Mouse (Mus musculus) midbrain, embryonic 11.5 days (tissue): ENCODE data around the gene Phlpp1. TPM values are rescaled to one million over a fixed set of nuclear protein-coding genes. Genes with fewer than 3 reads are reported as not detected.

Experiments used
- ATAC-seq: fragments of 200-750 bp; cut with Nextera tagmentation; 2 replicates; pipeline ENCODE4 v1.8.0; 2017; ENCODE audit warnings: moderate TSS enrichment, moderate library complexity; ENCODE audit not compliant: low FRiP score
- DNase-seq: peaks from one replicate; pipeline ENCODE4 v3.0.0; 2015; ENCODE audit warnings: low spot score; ENCODE audit errors: missing footprints
- H3K27ac ChIP-seq: fragments of 300-500 bp; sonication (generic); 2 replicates; pipeline ENCODE4 v1.5.1; 2014; ENCODE audit warnings: low read depth, low read length
- H3K27me3 ChIP-seq: fragments of 300-500 bp; sonication (generic); 2 replicates; pipeline ENCODE4 v1.6.1; 2014; ENCODE audit warnings: mild to moderate bottlenecking, low read length, moderate library complexity, mixed read lengths; ENCODE audit not compliant: control insufficient read depth, insufficient read depth
- H3K36me3 ChIP-seq: fragments of 300-500 bp; sonication (generic); 2 replicates; pipeline ENCODE4 v1.6.1; 2014; ENCODE audit warnings: mild to moderate bottlenecking, low read length, moderate library complexity, mixed read lengths; ENCODE audit not compliant: control insufficient read depth, insufficient read depth
- H3K4me1 ChIP-seq: fragments of 300-500 bp; sonication (generic); 2 replicates; pipeline ENCODE4 v1.6.1; 2014; ENCODE audit warnings: low read length; ENCODE audit not compliant: control insufficient read depth, insufficient read depth
- H3K4me2 ChIP-seq: fragments of 300-500 bp; sonication (generic); 2 replicates; pipeline ENCODE4 v1.6.1; 2014; ENCODE audit warnings: mild to moderate bottlenecking, moderate library complexity
- H3K4me3 ChIP-seq: fragments of 300-500 bp; sonication (generic); 2 replicates; pipeline ENCODE4 v1.5.1; 2014; ENCODE audit warnings: low read depth, low read length
- H3K9ac ChIP-seq: fragments of 300-500 bp; sonication (generic); 2 replicates; pipeline ENCODE4 v1.6.1; 2014; ENCODE audit warnings: low read length
- H3K9me3 ChIP-seq: fragments of 300-500 bp; sonication (generic); 2 replicates; pipeline ENCODE4 v1.6.1; 2016; ENCODE audit warnings: low read length; ENCODE audit not compliant: control insufficient read depth
- WGBS: fragments of 180-500 bp; shearing (Covaris S2); extraction: QIAGEN DNeasy Blood & Tissue Kit; methylation state at CpG from one replicate; pipeline ENCODE4 v1.1.7; 2014; 5-methylcytosine and 5-hydroxymethylcytosine counted together
- polyA plus RNA-seq: library from polyadenylated mRNA; unstranded; fragments of >200 nt; fragmentation: Nextera tagmentation; extraction: Ambion mirVana; gene quantifications from 2 replicates; pipeline ENCODE4 v1.2.1, GENCODE M21; 2014

Phlpp1 gene
- polyA plus RNA-seq, 1 experiment from 2014 or later: 6.8 TPM

- H3K9me3 ChIP-seq: no peaks in the 10 kb centered on the region
- no peak overlapping the region for H3K9ac ChIP-seq
- no peak overlapping the region for H3K4me3 ChIP-seq
- no peaks in the 10 kb centered on the region for H3K4me1 ChIP-seq
- no peaks in the 10 kb centered on the region for H3K36me3 ChIP-seq
- no peak overlapping the region for H3K4me2 ChIP-seq
- no peaks in the 10 kb centered on the region for H3K27me3 ChIP-seq
- DNase-seq (peak; percentile 57), ATAC-seq (no peak)
- H3K27ac ChIP-seq: no peak overlapping the region
- WGBS: 96% methylated on average over 4 of the region's 4 CpGs
Observed at GRCm38 (mm10) chr1:106374971-106375370, 203.4 kb downstream of the Phlpp1 start.

GRCm38 (mm10) chr1:106376003-106376402, 204.5 kb downstream of the Phlpp1 start:
- Histone ChIP-seq H3K27me3 (no peaks in the 10 kb centered on the region), H3K36me3 (no peaks in the 10 kb centered on the region), H3K4me3 (no peak overlapping the region), H3K4me1 (peaks cover 3% of the 10 kb centered on the region; the same call in 1 of the 2 replicates), H3K9ac (no peak overlapping the region), H3K4me2 (no peak overlapping the region), H3K27ac (no peak overlapping the region), H3K9me3 (no peaks in the 10 kb centered on the region)
- WGBS: 77% methylated on average over 3 of the region's 3 CpGs
- DNase-seq (no peak), ATAC-seq (no peak)

- Histone ChIP-seq H3K36me3 (no peaks in the 10 kb centered on the region), H3K27me3 (no peaks in the 10 kb centered on the region), H3K9me3 (no peaks in the 10 kb centered on the region), H3K4me3 (no peak overlapping the region), H3K4me2 (no peak overlapping the region), H3K9ac (no peak overlapping the region), H3K27ac (peak overlapping the region; percentile 14; the same call in 1 of the 2 replicates), H3K4me1 (peaks cover 3% of the 10 kb centered on the region; the same call in 1 of the 2 replicates)
- no peak for DNase-seq
- 21% methylated on average over 1 of the region's 1 CpGs for WGBS
- ATAC-seq: peak; percentile 76
Observed at GRCm38 (mm10) chr1:106380465-106380864, 208.9 kb downstream of the Phlpp1 start.

GRCm38 (mm10) chr1:106386542-106386941, 215.0 kb downstream of the Phlpp1 start:
- H3K27me3 ChIP-seq: no peaks in the 10 kb centered on the region
- no peak overlapping the region for H3K9ac ChIP-seq
- H3K4me1 ChIP-seq: no peaks in the 10 kb centered on the region
- peak; percentile 49 for DNase-seq
- ATAC-seq: no peak
- H3K27ac ChIP-seq: no peak overlapping the region
- H3K9me3 ChIP-seq: no peaks in the 10 kb centered on the region
- H3K4me3 ChIP-seq: no peak overlapping the region
- 85% methylated on average over 5 of the region's 5 CpGs for WGBS
- H3K36me3 ChIP-seq: no peaks in the 10 kb centered on the region
- no peak overlapping the region for H3K4me2 ChIP-seq

- no peaks in the 10 kb centered on the region for H3K9me3 ChIP-seq
- 92% methylated on average over 4 of the region's 4 CpGs for WGBS
- no peak overlapping the region for H3K4me3 ChIP-seq
- no peak overlapping the region for H3K4me2 ChIP-seq
- no peak for ATAC-seq
- H3K4me1 ChIP-seq: no peaks in the 10 kb centered on the region
- no peaks in the 10 kb centered on the region for H3K27me3 ChIP-seq
- H3K27ac ChIP-seq: no peak overlapping the region
- H3K9ac ChIP-seq: no peak overlapping the region
- DNase-seq: no peak
- 0 out of 2 replicates have a peak, but pooled peaks cover 5% of the 10 kb centered on the region for H3K36me3 ChIP-seq
Observed at GRCm38 (mm10) chr1:106387264-106387663, 215.7 kb downstream of the Phlpp1 start.

- peak; percentile 72 for ATAC-seq
- peak; percentile 94 for DNase-seq
- Histone ChIP-seq H3K4me1 (no peaks in the 10 kb centered on the region), H3K27ac (no peak overlapping the region), H3K4me3 (no peak overlapping the region), H3K36me3 (0 out of 2 replicates have a peak, but pooled peaks cover 5% of the 10 kb centered on the region), H3K4me2 (no peak overlapping the region), H3K27me3 (no peaks in the 10 kb centered on the region), H3K9me3 (no peaks in the 10 kb centered on the region), H3K9ac (no peak overlapping the region)
- WGBS: 22% methylated on average over 5 of the region's 5 CpGs
Observed at GRCm38 (mm10) chr1:106389673-106390072, 218.1 kb downstream of the Phlpp1 start.

GRCm38 (mm10) chr1:106393072-106393471, 221.5 kb downstream of the Phlpp1 start:
- no peak for ATAC-seq
- WGBS: 98% methylated on average over 6 of the region's 6 CpGs

GRCm38 (mm10) chr1:106394678-106395077, 223.1 kb downstream of the Phlpp1 start:
- H3K4me1 ChIP-seq: no peaks in the 10 kb centered on the region
- ATAC-seq: no peak
- H3K9me3 ChIP-seq: no peaks in the 10 kb centered on the region
- DNase-seq: no peak
- H3K4me3 ChIP-seq: no peak overlapping the region
- no peak overlapping the region for H3K4me2 ChIP-seq
- no peak overlapping the region for H3K9ac ChIP-seq
- H3K27ac ChIP-seq: no peak overlapping the region
- H3K36me3 ChIP-seq: 0 out of 2 replicates have a peak, but pooled peaks cover 5% of the 10 kb centered on the region
- WGBS: 89% methylated on average over 2 of the region's 2 CpGs
- no peaks in the 10 kb centered on the region for H3K27me3 ChIP-seq

More at GRCm38 (mm10) chr1:106393072-106393471, 221.5 kb downstream of the Phlpp1 start:
- Histone ChIP-seq H3K27ac (no peak overlapping the region), H3K4me2 (no peak overlapping the region), H3K36me3 (0 out of 2 replicates have a peak, but pooled peaks cover 5% of the 10 kb centered on the region), H3K9ac (no peak overlapping the region), H3K27me3 (no peaks in the 10 kb centered on the region), H3K4me3 (no peak overlapping the region), H3K4me1 (no peaks in the 10 kb centered on the region), H3K9me3 (no peaks in the 10 kb centered on the region)
- DNase-seq: no peak

- H3K4me2 ChIP-seq: no peak overlapping the region
- H3K27me3 ChIP-seq: no peaks in the 10 kb centered on the region
- DNase-seq (peak; percentile 95), ATAC-seq (peak; percentile 84)
- H3K9me3 ChIP-seq: no peaks in the 10 kb centered on the region
- H3K4me1 ChIP-seq: no peaks in the 10 kb centered on the region
- no peak overlapping the region for H3K4me3 ChIP-seq
- no peak overlapping the region for H3K9ac ChIP-seq
- 4% methylated on average over 2 of the region's 2 CpGs for WGBS
- 0 out of 2 replicates have a peak, but pooled peaks cover 5% of the 10 kb centered on the region for H3K36me3 ChIP-seq
- H3K27ac ChIP-seq: no peak overlapping the region
Observed at GRCm38 (mm10) chr1:106395476-106395875, 223.9 kb downstream of the Phlpp1 start.
